Mouse (Mus musculus) urinary bladder, postnatal 25 days (tissue): Measurements from ENCODE around the gene Capn1.

ENCODE experiments used
- DNase-seq: peaks from one replicate; pipeline ENCODE4 v3.0.0; 2022; ENCODE audit warnings: low spot score

Capn1 gene

DNA sequence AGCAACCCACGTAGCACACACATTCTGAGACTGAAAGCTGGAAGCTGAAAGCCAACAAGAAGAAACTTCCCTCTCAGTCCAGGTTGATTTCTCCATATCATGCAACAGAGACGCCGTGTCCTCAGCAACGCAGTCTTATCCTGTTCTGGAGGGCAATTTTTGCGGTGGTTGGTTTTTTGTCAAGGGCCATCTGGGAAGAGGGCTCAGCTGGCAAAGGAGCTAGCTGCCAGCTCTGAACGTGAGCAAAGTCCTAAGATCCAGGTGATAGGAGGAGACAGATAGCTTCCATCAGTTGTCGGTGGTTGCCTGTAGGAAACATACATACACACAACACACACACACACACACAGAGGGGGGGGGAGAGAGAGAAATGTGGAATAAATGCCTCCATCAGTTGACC lies 22.6 kb upstream of the Capn1 start:
- DNase-seq = no peak

DNA sequence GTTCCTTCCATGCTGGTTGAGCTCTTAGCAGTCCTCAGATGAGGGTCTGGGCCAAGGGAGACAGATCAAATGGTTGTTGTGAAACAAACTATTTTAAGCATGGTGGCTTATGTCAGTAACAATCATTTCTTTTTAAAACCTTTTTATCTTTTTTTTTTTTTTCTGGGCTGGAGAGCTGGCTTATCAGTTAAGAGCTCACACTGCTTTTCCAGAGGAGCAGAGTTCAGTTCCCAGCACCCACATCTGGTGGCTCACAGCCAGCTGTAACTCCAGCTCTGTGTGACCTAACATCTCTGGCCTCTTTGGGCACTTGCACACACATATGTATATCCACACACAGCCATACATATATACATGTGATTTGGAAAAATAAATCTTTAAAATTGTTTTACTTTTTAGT lies 22.0 kb upstream of the Capn1 start:
- DNase-seq = no peak

DNA sequence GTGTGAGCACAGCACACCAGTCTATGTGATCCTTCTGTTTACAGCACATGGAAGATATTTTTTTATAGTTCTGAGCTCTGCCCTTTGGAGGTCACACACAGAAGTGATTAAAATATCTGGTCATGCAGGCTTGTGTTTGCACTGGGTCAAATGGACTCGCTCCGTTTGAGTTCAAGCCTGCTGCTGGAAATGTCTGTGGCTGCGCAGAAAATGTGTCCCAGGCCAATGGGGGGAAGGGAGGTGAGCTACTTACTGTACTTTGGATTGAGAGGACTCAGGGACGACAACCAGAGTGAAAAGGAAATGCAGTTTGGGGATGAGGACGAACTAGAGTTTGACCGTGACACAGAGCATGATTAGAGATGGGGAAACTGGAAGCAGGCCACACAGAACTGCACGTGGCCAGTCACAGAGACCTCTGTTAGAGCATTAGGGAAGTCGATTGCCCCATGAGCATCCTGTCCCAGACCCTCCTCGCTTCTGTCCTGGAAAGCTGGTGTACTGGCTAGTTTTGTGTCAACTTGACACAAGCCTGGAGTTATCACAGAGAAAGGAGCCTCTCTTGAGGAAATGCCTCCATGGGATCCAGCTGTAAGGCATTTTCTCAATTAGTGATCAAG lies 20.4 kb upstream of the Capn1 start:
- no peak for DNase-seq

DNA sequence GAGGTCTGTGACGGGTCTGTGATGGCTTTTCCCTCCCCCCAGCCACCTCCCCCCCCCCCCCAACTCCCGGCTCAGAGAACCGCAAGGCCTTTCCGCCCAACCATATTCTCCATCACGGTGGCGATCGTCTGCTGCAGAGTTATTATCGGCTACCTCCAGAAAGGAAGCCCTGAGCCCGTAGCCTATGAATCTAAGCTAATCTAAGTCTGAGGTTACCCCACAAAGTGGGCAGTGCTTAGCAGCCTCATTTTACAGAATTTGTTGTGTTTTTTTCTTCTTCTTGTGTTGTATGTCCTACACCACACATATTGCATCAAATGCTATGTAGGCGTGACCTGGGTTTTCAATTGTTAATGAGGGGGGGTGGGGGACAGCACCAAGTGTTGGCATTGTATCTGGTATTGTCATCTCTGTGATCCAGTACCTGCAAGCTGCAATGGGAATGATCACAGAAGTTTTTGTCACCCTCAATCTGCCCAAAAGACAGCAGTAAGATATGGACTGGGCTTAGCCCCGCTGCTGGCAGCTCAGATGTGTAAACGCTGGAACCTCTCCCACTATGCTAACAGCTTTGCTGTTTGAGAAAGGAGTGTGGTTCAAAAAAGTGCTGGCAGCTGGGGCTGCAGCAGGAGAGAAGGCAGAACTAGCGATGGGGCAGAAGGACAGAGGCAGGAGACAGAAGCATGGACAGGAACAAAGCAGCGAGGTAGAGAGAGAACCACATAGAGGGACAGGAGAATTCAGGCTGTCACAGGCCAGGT lies 15.0 kb upstream of the Capn1 start:
- no peak for DNase-seq

DNA sequence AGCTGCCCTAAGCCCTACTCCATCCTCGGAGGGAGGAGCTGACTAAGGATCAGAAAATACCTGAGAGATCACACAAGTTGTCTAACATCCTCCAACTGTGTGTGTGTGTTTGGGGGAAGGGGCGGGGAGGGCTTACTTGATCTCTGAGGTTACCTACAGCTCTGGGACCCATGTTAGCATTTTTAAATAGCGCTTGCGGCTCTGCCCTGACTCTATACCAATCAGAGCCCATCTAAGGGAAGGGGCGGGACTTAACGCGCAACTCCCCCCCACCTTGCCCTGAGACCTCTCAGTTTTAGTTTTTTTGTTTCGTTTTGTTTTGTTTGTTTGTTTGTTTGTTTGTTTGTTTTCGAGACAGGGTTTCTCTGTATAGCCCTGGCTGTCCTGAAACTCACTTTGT lies 13.7 kb upstream of the Capn1 start:
- no peak for DNase-seq

DNA sequence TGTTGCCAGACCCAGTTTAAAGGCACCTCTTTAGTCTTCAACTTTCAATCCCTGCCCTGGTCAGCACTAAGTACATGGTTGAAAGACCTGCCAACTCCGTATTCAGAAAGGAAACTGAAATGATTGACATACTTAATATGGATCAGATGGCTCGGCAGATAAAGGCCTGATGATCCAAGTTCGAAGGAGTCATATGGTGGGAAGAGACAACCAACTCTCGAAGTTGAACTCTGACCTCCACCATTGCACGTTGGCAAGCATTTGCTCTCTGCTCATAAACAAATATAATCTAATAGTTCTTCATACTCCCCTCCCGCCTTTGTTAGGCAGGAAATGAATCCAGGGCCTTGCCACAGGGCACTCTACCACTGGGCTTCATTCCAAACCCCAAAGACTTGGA lies 13.3 kb upstream of the Capn1 start:
- no peak for DNase-seq

DNA sequence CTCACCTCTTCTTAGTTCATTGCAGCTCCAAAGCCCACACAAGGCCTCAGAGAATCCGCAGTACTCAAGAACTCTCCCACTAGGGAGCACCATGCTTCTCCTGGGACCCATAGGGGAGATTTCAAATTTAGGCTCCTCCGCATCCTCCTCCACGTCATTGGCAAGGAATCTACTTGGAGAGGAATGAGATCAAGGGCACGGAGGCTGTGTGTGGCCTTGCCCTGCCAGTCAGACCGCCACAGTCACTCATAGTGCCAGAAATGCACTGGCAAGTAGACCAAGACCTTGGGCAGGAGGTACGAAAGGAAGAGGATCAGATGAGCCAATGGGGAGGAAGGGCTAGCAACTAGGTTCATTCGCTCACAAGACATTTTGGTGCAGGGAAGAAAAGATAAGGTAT lies 8.2 kb upstream of the Capn1 start:
- no peak for DNase-seq

DNA sequence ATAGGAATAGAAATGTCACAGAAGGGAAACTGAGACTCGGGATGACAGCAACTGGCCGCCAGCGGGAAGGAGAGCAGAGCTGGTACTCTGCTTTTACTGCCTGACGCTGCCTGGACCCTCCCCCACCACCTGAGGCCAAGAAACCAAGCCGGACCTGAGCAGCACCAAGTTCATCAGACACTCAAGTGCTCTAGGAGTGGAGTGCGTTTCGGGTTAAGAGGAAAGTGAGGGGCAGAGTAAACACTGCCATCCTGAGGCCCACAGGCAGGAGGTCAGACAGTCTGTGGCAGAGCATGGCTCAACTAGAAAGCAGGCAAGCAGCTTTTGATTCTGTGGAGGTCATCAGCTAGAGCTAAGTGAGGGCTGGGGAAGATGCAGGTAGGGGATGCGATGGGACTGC lies 7.4 kb upstream of the Capn1 start:
- no peak for DNase-seq

DNA sequence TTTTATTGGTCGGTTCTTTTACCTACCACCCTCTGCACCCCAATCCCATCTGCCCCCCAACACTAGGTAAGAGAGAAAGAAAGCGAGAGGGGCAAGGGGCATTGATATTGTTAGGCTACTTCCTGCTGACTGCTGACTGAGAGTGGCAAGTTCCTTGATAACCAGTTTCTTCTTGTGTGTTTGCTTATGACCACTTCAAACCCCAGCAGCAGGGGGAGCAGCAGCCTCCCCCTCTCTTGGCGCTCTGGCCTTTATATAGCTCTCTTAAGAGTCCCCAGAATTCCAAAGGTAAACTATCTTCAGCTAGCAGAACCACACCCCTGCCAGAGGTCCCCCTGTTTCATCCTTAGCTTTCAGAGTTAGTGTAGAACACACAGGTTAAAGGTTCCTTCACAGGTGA lies 4.6 kb upstream of the Capn1 start:
- DNase-seq = no peak

DNA sequence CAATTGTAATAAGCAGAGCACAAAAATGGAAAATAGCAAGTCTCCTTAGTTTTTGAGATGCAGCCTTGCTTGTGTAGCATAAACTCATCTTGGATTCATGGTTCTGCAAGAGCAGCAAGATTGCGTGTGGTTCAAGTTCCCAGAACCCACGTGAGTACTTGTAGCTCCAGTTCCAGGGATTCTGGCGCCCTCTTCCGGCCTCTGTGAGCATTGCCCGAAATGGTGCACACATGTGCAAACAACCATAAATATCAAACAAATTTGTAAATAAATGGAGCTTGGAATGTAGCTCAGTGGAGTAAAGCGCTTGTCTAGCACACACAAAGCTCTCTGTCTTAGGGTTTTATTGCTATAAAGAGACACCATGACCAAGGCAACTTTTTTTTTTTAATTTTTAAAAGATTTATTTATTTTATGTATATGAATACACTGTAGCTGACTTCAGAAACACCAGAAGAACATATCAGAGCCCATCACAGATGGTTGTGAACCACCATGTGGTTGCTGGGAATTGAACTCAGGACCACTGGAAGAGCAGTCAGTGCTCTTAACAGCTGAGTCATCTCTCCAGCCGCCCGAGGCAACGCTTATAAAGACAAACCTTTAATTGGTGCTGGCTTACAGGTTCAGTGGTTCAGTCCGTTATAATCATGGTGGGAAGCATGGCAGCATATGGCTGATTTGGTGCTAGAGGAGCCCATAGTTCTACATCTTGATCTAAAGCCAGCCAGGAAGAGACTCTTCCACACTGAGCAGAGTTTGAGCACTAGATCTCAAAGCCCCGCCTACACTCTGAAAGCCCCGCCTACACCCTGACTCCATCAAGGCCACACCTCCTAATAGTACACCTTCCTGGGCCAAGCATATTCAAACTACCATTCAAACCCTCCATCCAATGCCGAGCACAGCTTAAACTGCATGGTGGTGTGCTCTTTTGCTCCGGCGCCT lies 2.7 kb upstream of the Capn1 start:
- DNase-seq = peak; percentile 84

DNA sequence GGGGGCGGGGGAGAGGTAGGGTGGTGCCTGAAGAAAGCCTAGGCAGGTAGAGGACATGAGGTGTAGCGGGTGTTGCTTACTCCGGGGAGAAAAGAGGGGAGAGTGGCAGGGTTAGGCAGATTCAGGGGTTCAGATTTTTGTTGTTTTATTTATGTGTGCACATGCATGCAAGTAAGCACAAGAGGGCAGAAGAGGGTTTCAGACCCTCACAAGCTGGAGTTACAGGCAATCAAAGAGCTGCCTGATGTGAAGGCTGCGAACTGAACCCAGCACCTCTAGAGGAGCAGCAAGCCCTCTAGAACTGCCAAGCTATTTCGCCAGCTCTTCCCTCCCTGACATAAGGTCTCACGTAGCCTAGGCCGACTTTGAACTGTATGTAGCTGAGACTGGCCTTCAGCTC lies 835 bp upstream of the Capn1 start:
- no peak for DNase-seq

DNA sequence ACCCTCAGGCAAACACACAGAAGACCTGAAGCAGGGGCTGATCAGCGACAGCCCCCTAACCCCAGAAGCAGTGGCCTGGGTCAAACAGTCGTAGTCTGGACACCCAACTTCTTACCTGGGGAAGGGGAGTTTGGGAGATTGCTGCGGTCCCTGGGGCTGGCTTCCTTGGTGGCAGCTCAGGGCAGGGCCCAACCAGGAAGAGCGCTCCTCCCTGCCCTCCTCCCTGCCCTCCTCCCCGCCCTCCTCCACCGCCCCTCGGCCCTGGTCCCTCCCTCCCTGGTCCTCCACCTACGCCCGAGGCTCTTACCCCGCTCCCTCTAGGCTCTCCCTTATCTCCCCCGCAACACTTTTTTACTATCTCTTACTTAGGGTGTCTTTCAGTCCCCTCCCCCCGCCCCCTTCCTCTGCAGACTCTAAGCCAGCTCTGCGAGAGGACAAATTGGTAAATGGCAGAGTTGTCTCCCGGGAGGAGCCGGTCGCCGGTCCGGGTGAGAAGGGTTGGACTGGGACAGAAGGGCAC lies 646 bp downstream of the Capn1 start:
- DNase-seq = peak; percentile 45

DNA sequence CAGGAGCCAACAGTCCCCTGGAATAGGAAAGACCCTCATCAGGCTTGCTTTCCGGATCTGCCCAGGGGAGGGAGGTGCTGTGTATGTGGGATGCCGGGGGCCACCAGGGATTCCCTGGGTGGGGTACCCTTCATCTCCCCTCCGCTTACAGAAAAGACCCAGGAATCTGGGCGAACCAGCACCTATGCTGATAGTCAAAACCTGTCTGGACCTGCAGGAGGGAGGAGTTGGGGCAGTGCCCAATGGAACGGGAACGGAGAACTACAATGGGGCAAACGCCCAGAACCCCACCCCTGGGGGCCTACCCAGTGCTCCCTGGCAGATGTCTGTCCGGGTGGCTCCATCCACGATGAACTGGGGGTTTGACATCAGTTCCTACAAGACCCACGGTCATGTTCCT lies 2.0 kb downstream of the Capn1 start:
- peak; percentile 64 for DNase-seq

DNA sequence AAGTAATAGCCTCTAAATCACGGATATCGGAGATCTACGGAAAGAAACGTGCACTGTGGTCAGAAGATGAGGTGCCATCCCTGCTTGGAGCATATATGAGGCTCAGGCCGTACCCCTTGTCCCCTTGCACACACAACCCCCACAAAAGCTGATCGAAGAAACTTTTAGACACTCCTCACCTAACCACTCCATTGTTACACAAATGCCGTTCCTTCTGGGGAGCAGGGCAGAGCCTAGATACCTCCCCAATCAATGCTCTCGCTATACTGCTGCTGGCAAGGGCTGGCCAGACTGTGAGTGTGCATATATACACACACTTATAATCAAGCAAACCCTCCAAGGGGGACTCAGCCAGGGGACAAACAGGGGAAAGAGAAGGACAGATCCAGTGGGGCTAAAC lies 6.6 kb downstream of the Capn1 start:
- DNase-seq = no peak

DNA sequence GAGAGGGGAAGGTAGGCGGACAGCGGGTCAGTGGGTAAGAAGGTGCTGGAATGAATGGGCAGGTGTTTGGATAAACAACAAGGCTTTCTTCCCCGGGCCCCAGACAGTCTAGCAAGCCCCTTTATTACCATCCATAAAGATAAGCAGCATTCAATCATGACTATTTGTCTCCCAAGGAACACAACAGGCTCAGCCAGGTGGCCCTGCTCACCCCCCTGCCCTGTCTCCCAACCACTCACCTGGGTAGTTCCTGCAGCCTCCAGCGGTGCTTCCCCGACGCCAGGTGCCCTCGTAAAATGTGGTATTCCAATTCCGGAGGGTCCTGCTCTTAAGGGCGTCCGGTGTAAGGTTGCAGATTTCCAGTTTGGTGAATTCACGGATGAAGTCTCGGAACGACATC lies 8.7 kb downstream of the Capn1 start:
- no peak for DNase-seq

DNA sequence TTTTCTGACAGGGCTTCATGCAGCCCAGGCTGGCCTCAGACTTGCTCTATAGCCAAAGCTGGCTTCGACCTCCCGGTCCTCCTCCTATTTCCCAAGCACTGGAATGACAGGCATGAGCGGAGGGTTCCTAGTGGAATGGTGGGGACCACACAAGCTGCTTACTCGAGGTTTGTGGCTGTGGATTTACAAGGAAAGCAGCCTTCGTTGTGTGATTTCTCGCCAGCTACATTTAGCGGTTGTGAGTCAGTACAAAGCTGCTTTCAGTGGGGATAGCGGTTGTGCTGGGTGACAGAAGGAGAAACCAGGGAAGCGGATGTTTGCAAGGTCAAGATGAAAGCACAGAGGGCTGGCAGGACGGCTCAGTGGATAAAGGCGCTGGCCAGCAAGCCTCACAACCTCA lies 10.2 kb downstream of the Capn1 start:
- DNase-seq = no peak

DNA sequence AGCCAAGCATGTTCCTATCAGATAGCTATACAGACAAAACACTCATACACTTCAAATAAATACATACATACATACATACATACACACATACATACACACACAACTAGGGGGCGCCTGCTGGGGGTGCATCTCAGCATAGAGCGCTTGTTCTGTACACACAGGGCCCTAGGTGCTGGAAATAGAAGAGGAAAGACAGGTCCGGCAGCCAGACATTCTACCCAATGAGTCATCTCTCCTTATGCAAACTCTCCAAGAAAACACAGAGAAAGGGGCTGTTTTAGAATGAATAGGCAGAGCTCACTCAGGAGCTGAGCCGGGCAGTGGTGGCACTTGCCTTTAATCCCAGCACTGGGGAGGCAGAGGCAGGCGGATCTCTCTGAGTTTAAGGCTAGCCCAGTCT lies 15.7 kb downstream of the Capn1 start:
- DNase-seq = no peak

DNA sequence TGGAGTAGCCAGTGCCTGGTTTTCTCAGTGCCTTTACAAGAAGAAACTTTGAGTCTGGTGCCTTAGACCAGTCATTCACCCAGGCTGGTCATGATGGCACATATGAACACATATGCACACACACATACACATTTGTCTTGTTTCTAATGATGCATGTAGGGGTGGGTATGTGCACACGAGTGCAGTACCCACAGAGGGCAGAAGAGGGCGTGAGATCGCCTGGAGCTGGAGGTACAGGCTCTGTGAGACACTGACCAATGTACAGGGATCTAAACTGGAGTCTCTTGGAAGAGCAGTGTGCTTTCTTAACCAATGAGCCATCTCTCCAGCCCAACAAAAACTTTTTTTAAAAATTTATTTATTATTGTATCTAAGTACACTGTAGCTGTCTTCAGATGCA lies 17.5 kb downstream of the Capn1 start:
- DNase-seq = no peak

DNA sequence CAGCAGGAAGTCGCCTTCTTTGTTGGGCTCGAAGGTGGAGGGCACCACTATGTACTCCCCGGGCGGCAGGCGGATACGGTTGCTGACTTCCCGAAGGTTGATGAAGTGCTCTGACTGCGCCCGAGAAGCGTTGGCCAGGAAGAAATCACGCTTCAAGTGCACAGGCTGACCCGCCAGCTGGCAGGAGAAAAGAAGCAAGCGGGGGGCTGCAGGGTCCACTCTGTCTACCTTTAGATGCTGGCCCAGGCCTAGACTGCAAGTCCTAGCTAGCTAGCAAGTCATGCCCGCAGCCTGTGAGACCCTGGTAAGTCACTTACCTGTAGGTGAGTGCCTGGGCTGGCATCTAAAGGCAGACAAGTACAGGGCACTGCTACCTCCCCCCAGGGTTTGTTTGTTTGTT lies 21.0 kb downstream of the Capn1 start:
- DNase-seq = no peak

DNA sequence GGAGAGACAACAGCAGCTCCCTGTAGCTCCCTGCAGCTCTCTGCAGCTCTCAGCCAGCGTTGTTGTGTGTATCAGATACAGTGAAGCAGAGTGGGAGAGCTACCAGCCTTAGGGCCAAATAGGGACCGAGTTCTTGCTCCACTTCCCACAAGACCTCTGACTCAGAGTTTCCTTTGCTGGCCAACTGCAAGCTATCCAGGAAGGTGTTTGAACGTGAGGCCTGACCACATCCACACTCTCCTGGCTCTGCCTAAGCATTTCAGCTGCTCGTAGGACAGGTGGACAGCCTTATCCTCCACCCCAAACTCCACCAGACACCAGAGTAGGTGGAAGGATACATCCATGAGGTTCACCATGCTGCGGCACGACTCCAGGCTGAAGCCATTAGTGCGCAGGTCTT lies 23.7 kb downstream of the Capn1 start:
- no peak for DNase-seq

DNA sequence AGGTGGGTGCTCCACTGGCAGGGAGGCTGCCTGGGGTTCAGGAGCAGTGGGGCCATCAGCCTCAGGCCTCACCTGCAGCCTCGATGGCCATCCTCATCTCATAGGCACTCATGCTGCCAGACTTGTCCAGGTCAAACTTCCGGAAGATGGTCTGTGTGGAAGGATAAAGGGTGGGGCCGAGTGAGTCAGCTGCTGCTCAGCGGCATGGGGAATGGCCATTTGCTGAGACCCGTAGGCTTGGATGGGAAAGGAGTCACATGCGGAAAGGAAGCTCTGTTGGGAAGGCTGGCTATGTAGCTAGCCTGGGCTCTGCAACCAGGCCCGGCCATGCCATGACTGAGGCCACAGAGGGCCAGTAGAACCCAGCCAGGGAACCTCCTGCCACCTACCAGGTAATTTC lies 24.2 kb downstream of the Capn1 start:
- no peak for DNase-seq

DNA sequence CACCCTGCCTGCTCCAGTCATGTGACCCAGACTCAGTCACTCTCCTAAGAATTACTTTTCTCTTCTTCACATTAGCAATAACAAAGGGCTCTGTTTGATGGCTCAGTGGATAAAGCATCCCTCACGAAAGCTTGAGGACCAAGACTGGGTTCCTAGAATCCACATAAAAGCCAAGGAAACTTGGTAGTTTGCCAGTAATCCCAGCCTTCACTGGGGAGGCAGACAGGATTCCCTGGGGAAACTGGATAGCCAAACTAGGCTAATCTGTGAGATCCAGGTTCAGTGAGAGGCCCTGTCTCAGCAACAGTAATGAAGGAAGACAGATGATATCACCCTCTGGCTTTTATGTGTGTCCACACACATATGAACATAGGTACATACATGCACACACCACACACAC lies 24.8 kb downstream of the Capn1 start:
- DNase-seq = no peak

DNA sequence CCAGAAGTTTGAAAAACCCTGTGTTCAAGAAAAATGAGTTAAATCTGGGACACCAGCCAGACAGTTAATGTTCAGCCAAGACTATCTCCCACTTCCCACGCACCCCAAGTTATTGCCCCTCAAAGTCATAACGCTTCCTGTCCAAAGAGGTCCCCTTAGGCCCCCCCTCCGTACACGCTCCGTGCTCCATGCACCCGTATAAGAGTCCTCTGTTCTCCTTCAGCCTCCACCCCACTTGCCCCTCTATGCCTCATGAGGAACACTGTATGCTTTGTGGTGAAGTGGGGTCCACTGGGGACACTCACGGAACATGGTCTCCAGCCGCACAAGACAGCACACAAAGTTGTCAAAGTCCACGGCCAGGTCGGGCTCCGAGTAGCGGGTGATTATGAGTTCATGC lies 25.7 kb downstream of the Capn1 start:
- DNase-seq = no peak
